Mouse (Mus musculus): ENCODE results near the gene Creg2. TPM values are rescaled to one million over a fixed set of nuclear protein-coding genes. Genes with fewer than 3 reads are reported as not detected.

Creg2 gene
- polyA plus RNA-seq, 1 experiment from 2014 or later: 9.3 TPM

Other genes with a start within 250 kb of the Creg2 start
- 11.0 and 11.3 TPM in 2 replicates for gene Tbc1d8, start 172.7 kb downstream of the Creg2 start, polyA plus RNA-seq (2015; fragmentation: Nextera tagmentation; extraction: Ambion mirVana)
- gene Cnot11, start 116.5 kb downstream of the Creg2 start, polyA plus RNA-seq (2015; fragmentation: Nextera tagmentation; extraction: Ambion mirVana): 15.0 TPM in 2 replicates
- gene Rnf149, start 74.1 kb downstream of the Creg2 start, polyA plus RNA-seq (2015; fragmentation: Nextera tagmentation; extraction: Ambion mirVana): 22.4 and 25.6 TPM in 2 replicates
- gene Rfx8, start 69.5 kb upstream of the Creg2 start, polyA plus RNA-seq (2015; fragmentation: Nextera tagmentation; extraction: Ambion mirVana): 0.31 and 0.32 TPM in 2 replicates
- not detected in 2 replicates for gene Gm3646, start 153.9 kb upstream of the Creg2 start, polyA plus RNA-seq (2015; fragmentation: Nextera tagmentation; extraction: Ambion mirVana)
- gene Map4k4, start 249.4 kb upstream of the Creg2 start, polyA plus RNA-seq (2015; fragmentation: Nextera tagmentation; extraction: Ambion mirVana): 46.5 and 55.2 TPM in 2 replicates

All from midbrain, embryonic 15.5 days (tissue).